Mouse (Mus musculus) kidney, adult 18-20 months (tissue): ENCODE measurements around the gene Bak1.
A peak's percentile ranks its signal among the peaks of the same experiment; 100 is the strongest.

Experiments used
- DNase-seq: peaks from one replicate; pipeline ENCODE4 v3.0.0; 2021

Gene Bak1

DNA sequence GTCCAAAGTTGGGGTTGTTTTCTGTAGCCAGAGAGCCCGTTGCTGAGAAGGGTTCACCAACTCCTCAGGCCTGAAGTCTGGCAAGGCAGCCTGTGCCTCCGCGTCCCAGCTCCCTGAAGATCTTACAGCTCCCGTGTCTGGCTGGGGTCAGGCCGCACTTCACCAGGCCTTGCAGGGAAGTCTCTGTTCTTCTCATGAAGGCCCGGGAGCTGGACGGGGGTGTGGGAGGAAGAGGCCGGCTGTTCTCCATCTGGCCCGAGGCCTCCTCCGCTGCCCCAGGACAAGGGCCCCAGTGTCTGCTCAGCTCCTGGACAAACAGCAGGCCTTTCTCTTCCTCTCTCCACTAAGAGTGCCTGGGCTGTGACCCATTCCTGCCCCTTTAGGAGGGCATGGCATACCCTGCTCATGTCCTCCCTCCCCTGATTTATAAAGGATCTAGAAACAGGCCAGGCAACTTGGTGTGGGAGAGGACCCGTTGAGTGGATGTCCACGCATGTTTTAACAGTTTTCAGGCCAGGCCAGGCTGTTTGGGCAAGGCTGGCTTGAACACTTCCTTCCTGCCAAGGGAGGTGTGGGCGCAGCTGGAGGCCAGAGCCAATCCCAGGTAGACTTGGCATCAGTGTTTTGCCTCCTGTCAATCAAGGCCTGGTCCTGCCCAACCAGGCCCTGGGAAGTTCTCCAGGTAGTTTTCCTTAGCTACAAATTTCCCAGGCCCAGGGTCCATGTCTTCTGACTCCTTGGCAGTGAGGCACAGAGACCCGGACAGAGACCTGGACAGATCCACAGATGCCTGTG, 19.8 kb upstream of the Bak1 start:
- no peak for DNase-seq

DNA sequence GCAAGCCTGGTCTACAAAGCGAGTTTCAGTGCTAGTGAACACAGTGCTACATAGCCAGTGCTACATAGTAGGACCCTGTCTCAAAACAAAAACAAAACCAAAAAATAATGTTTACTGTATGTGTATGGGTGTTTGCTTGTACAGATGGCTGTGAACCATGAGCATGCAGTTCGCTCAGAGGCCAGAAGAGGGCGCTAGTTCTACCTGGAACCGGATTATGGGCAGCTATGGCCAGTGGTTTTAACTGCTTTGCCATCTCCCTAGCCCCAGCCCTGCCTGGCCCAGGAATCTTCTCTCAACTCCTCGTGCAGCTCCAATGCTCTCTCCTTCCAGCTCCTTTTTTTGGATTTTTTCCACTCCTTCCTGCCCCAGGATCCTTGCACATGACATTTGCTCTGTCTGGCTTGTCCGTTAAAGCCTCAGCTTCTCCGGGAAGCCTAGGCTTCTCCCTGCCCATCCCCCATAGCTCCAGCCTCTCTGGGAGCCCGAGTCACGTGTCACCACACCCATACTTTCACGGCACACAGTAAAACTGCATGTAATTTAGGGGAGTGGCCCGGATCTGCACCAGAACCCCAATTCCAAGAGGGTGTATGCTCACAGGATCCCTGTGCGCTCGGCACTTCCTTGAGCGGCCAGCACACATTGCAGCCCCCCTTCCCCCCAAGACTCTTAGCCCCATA, 19.1 kb upstream of the Bak1 start:
- no peak for DNase-seq

DNA sequence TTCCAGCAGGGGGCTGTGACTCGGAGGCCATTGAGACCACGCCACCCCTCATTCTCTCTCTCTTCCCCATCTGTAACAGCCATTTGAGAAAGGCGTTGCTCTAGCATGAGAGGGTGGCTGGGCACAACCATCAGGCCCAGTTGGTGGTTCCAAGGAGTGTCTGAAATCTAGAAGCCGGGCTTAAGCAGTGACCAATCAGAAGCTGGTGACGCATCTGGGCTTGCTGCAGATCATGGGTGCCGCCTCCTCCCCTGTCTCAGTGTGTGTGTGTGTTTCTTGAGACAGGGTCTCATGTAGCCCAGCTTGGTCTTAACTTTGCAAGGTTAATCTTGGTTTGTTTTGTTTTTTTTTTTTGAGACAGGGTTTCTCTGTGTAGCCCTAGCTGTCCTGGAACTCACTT, 16.4 kb upstream of the Bak1 start:
- no peak for DNase-seq

DNA sequence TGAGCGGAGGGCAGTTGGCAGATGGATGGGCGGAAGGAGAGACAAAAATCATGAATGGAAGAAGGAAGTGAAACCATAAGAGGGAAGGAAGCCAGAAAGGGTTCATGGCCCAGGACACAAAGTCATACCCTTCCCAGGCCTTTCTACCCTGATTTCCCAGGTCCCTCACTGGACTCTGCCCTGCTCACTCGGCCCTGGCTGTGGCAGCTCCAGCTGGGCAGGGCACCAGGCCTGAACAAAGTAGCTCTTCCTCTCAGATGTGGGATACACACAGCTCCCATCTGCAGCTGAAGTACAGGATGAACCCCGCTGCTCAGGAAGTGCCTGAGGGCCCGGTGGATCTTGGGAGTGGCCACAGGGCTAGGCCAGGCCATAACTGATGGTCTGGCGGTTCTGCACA, 14.0 kb upstream of the Bak1 start:
- no peak for DNase-seq

DNA sequence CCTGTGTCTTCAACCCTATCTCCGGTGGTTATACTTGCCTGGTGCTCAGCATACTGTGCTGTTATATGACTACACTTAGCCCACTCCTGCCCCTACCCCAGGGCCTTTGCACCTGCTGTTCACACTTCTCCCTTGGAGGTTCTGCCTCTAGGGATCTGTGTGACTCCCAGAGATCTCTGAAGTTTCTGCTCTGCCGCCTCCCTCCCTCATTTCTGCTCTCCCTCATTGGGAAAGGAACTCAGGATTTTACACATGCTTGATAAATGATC, 12.9 kb upstream of the Bak1 start:
- DNase-seq = no peak

DNA sequence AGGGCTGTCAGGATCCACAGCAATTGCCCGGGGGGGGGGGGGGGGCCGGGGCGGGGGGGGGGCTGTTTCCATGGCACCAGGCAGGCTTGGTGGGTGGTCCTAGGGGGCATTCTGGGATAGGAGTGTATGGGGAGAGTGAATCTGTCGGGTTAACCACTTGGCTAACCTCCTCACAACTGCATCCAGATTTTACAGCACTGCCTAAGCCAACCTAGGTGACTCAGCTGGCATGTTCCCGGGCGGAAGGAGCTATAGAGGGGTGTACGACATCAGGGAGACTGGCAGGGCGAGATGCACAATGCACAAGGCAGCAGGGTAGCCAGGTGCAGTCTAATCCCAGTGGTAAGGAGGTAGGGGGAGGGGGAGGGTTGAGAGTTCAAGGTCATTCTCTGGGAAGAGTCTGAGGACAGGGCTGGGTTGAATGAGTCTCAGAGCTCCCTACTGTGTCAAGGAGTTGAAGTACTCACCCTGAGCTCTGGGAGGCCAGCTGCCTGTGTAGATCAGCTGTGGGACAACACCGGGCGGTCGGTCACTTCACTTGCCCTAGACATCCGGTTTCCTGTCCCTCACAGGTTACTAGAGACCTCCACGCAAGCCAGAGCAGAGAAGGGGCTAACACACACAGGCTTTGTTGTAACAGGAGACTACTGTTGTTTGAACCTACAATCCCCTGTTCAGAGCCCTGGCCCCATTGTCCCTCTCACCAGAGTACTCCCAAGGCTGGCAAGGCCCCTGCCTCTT, 12.4 kb upstream of the Bak1 start:
- DNase-seq = no peak

DNA sequence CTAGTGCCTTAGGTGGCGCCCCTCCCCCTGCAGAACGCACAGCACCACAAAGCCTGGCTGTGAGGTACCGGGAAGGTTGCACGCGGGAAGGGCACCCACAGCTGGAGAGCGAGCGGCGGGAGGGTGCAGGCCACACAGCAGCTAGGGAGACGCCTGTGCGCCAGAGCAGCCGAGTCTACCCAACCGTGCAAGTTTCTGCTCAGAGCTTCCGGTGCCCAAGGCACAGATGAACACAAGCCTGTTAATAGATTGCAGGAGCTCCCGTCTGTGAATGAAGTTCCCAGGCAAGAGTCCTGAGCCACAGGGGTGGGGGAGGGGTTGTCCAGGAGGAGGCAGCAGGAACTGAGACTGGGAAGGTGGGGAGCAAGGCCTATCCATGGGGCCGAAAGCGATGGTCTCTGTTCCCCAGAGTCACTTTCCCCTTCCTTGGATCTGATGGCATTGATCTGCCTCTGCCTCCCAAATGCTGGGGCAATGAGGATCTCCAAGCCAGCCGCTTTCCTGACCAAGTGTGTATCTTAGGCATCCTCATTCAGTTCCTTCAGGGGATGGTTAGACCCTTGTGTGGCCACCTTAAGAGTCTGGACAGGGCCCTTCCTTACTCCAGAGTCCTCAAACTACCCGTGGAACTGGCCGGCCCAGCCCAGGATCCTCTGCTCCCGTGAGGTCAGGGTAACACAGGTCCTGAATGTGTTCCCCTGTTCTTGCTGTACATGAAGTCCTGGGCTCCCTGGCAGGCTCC, 11.7 kb upstream of the Bak1 start:
- peak; percentile 65 for DNase-seq

DNA sequence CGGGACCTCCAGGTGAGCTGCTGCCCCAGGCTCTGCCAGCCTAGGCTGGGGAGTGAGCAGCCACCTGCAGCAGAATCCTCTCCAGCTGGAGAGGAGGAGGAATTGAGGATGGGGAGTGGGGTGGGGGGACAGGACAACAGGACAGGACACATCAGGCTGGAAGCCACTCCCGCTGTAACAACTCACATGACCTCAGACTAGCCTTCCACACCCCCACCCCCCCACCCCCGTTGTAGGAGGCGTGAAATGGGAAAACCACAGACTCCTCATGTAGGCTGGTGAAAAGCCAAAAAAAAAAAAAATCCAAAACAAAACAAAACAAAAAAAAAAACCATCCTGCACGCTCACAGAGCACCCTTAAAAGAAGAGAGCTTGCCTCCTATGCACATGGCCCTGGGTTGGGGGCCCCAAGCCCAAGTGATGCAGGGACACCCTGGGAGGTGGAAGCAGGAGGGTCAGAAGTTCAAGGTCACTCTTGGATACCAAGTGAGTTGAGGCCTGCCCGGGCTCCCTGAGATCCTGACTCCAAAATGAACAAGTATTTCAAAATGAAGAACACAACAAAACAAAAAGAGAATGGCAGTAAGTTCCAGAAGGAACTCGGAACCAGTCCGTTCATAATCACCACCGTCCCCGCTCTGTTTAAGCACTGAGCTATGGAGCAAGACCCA, 10.8 kb upstream of the Bak1 start:
- no peak for DNase-seq

DNA sequence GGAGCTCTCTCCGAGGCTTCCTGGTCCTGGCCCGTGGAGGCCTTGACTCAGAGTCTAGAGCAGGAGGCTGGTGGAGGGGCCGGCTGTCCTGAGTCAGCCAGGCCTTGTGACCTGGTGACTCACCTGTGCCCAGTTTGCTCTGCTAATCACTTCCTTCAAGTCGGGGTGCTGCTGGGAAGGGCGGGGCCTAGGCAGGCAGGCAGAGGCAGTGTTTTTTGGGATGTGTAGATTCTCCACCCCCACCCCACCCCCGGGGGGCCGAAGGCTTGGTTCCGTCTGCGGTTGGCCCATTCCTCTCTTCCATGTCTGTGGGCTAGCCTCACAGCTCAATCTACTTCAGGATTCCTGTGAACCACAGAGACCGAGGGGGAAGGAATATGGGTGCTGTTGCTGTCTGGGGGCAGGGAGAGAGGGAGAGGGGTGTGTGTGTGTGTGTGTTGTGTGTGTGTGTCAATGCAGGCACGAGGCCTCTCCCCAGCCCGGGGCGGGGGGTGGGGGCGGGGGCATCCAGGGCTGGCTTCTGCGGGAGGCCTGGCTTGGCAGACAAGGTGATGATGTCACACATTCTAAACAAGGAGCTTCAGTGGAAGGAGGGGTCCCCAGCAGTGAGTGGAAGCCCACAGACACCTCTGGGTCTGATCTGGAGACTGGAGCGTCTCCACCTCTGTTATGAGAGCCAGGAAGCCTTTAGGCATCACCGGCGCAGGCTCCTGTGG, 9.7 kb upstream of the Bak1 start:
- DNase-seq = no peak

DNA sequence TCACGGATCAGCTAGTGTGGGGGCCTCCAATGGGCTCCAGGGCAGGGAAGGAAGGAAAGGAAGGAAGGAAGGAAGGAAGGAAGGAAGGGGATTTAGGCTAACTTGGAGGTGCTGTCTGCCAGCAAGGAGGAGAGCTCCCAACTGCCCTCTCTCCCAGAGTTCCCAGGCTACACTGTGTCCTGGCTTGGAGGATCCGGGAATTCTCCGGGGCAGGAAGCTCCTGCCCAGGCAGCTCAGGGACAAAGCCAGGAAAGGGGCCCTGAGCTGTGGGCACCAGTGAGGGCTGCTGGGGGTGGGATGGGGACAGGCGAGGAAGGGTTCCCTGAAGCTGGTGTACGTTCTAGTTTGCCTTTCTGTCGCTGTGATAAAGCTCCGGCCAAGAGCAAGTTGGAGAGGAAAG, 7.7 kb upstream of the Bak1 start:
- DNase-seq = no peak

DNA sequence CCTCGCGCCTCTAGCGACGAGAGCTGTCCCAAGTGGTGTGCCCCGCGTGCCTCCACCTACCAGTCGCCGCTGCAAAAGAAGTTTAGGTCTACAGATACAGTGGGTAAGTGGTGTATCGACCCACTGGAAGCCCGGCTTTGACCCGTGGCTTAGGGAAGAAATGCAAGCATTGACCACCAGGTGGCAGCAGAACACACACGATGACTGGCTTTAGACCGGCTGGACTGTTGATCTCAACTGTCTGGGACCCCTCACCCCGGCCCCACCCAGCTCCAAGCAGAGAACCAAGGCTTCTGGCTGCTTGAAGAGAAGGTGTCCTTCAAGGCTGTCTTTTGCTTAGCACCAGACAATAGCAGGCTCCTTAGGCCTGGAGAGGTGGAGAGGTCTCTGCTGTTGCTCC, 4.1 kb upstream of the Bak1 start:
- DNase-seq = peak; percentile 84

DNA sequence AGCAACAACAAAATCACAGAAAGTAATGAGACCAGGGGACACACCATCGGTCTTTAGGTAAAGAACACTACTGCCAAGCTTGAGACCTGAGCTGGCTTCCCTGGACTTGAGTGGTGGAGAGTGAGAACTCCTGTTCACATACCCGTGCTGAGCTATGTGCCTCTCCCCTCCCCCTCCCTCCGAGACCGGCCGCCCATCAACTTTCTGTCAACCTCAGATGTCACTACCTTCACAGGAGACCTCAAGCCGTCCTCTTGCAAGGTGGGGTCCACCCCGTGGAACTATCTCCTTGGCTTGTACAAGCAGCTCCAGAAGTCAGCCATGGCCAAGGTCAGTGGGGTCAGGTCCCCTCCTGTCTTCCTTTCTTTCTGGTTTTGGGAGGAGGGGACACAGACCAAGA, 3.5 kb upstream of the Bak1 start:
- DNase-seq = no peak

DNA sequence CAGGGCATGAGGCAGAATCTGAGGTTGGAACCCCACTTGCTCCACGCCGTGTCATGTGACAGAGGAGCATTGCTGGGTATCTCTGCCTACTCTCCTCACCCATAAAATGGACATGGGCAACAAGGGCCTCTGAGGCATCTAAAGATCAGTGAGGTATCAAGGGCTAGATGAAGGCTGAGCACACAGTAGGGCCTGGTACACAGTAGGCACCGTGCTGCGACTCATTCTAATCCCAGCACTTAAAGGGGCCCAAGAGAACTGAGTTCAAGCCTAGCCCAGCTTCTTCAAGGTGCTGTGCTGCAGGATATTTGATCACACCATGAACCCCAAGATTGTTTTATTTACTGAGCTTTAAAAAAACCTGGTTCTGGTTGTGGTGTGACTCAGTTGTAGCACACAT, 2.1 kb upstream of the Bak1 start:
- no peak for DNase-seq

DNA sequence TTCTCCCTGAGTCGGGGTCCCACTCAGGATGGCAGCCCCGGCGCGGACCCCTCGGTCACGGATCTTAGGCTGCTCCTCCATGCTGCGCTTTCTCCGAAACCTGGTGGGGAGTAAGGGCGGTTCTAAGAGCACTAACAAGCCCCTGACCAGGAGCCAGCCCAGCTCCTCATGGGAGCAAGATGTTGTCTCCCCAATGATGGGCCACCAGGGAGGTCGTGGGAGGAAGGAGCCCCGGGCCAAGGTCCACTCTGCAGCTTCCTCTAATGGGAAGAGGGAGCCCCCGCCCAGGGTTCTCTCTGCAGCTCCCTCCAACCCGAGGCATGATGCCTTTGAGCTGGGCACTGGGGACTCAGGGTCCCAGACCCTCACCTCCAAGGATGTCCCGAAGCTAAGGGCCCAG, 622 bp upstream of the Bak1 start:
- no peak for DNase-seq

DNA sequence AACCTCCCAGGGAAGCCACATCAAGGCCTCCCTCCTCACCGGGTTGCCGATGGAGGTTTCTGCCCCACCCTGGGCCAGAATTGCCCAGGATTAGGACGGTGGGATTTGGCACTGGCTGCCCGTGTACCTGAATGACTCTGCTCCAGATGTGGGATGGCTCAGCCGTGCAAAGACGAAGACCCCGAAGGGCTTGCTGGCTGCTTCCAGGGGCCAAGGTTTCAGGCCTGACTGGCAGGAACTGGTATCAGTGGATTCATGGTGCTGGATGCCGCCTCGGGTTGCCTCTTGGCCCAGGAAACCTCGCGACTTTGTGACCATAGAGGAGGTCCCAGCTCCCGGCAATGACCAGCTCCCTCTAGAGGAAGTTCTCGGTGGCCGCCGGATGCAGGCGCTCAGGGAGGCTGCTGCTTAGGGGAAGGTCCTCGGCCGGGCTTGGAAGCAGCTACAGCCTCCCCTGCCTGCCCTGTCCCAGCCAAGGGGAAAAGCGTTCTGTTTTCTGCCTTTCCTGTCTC, 469 bp downstream of the Bak1 start:
- peak; percentile 93 for DNase-seq

DNA sequence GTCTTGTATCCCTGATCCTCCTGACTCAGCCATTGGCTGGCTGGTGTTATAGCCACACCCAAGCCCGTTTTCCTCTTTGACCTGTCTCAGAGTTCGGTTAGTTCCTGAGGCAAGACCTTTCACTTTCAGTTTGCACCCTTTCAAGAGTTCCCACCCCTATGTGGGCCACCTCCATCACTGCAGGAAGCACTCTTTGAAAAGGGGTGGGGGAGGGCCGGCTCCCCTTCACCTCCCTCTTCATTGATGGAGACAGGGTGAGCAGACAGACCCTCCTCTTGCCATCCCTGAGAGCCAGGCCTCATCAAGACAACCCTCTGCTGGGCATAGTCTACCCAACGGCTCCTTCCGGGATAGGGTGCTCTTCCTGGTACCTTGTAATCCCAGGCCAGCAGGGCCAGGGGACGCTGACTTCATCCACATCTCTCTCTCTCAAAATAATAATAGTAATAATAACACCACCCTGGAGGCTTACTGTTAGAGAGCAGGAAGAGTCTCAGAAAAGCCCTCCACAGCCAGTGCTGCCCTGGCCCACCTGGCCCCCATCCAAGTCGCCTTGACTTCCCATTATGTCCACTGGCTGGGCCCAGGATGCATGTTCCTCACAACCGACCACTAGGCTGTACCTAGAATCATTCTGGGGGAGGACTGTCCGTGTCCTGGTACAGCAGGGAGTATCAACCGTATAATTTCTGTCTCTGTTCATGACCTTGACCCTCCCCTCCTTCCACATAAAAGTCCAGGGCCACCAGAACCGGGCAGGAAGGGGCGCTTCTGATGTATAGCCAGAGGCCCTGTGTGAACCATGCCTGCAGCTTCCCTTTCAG, 1.1 kb downstream of the Bak1 start:
- DNase-seq = peak; percentile 45

DNA sequence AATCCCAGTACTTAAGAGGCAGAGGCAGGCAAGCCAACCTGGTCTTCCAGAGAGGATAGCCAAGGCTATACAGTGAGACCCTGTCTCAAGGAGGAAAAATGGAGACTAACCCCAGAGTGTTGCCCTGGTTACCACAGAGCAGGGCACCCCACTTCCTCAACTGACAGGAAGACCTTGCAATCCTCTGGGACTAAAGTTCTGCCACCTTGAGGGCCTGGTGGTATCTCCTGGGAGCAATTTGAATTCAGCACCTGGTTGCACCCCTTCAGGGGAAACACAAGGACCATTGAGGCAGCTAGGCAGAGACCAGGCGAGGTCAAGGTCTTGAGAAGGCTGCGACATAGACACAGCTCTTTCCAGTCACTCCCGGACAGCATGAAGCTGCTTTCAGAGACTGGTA, 2.9 kb downstream of the Bak1 start:
- no peak for DNase-seq

DNA sequence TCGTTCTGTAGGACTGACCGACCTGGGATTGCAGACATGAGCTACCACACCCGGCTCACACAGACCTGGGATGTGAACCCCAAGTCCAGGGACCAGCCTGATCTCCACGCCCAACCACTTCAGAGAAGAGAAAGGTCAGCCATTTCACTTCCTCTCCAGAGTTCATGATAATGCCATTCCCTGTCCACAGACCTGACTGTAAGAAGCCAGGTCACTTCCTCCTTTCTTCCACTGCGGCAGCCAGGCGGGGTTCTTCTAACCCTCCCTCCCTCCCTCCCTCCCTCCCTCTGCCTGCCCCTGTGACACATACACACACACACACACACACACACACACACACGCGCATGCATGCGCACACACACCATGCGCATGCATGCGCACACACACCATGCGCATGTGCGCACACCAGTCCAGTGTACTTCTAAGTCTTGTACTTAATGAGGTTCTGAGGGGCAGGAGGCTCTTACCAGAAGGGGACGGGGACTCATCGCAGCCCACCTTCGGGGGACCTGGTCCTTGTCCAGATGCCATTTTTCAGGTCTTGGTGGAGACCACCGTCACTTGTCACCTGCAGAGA, 3.4 kb downstream of the Bak1 start:
- DNase-seq = no peak

DNA sequence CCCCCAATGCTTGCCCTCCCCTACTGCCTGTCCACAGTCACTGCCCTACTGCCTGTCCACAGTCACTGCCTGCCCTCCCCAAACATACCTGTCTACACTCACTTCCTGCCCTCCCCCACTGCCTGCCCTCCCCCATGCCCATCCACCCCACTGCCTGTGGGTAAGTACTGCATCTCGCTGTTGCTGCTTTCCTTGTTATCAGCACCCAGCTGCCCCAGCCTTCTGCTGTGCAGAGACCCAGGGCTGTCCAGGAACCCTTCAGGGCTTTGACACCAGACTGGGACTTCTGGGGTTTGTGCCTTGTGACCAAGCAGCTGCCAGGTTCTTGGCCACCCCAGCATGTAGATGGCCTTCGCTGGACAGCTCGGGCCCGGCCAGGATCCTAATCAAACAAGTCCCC, 5.5 kb downstream of the Bak1 start:
- DNase-seq = no peak

DNA sequence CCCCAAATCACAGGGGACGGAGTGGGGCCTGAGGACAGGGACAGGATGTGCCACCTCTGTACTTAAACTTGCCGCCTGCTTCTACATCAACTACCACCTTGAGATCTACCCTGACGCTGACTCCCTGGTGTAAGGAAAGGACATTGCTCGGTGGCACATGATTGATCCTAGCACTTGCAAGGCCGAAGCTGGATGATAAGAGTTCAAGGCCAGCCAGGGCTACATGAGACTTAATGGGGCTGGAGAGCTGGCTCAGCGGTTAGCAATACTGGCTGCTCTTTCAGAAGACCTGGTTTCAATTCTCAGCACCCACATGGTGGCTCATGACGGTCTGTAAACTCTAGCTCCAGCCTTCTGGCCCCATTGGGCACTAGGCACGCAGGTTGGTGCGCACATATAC, 7.1 kb downstream of the Bak1 start:
- no peak for DNase-seq

DNA sequence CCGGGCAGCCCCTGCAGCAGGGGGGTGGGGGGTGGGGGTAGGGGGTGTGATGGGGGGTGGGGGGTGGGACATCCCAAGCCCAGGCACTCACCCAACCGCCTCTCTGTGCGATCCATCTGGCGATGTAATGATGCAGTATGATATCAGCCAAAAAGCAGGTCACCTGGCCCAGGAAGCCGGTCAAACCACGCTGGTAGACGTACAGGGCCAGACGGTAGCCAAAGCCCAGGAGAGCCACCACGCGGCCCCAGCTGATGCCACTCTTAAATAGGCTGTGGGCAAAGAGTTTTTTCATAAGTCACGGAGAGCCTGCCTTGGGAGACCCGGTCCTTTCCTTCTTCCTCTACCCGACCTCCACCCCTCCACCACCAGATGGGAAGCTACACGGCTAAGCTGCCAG, 7.7 kb downstream of the Bak1 start:
- DNase-seq = no peak
